Mouse (Mus musculus) small intestine, adult 2 months (tissue): ENCODE data around the gene Cdk6.

Source experiments
- CTCF ChIP-seq: fragments of 200-500 bp; IDR thresholded peaks from 2 replicates; pipeline ENCODE4 v1.5.1; 2012; ENCODE audit warnings: low read depth, mild to moderate bottlenecking, control low read depth, inconsistent platforms, low read length, moderate library complexity, mixed read lengths; ENCODE audit not compliant: insufficient replicate concordance, insufficient read length; ENCODE audit errors: extremely low read depth
- POLR2A ChIP-seq: fragments of 200-500 bp; IDR thresholded peaks from 2 replicates; pipeline ENCODE4 v1.6.1; 2012; ENCODE audit warnings: low read depth, mild to moderate bottlenecking, control low read depth, inconsistent platforms, low read length, moderate library complexity

DNA sequence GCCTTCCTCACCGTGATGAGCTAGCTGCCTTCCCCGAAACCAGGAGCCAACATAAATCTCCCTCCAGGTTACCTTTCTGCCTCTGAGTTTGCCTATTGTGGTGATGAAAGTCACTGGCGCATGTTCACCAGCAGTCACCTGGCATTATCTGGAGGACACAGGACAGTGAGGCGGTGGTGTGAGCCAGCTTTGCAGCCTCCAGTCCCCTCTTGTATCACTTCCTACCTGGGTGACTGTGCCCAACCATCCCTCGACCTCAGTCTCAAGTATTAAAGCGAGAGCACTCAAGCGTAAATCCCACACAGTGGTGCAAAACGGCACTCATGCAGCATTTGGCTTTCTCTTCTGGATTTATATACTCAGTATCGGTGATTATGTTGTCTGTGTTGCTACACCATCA, 152.7 kb downstream of the Cdk6 start:
- TF ChIP-seq CTCF (no peak), POLR2A (no peak)
